Mouse (Mus musculus): ENCODE data around the gene Mogs.

Mogs gene

DNA sequence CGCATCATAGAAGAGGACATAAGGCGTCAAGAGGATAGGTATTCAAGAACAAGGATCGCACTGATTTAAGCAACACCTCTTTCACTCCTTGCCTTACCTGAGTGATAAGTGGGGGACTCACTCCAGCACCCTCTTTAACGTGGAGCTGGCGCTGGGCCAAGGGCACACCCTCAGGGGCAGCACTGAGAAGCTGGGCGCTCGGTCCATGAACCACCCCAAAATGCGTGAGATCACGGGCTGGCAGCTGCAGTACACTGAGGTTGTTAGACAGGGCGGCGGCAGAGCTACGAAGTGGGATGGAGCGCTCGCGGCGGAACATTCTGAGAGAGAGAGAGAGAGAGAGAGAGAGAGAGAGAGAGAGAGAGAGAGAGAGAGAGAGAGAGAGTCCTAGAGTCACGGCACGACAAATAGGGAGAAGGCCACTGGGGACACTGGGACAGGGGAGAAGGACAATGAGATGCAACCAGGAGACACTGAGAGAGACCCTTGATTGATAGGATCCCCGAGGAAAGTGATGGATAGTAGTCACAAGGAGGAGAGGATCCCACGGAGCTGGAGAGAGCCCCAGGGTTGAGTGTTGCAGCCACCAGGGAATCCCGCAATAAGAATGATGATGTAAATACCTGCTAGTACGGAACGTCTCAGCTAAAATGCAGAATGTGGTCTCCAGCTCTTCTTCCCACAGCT is 40.4 kb downstream of the Mogs start:
- no peak for DNase-seq

DNA sequence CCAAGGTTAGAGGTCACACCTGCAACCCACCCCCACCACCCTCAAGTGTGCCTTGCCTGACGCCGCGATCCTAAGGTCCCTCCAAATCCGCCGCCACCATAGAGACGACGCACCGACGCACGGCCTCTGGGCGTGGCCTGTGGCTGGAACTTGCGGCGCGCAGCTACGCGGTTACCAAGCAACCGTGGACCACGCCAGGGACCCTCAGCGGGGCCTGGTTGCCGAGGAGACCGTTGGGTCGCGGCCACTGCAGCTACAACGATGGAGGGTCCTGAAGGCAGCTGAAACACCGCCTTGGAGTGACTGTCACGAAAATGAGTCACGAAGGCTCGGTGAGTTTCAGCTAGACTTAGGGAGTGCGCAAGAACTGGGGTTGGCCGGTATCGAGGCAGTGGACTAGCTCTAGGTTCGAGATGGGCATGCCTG is 41.0 kb downstream of the Mogs start, which contains the start of the genes Wdr54 and 1700003E16Rik:
Gene Wdr54, minus strand, starts transcription at position 139 of the 426 bp plus-strand sequence.
Gene 1700003E16Rik, plus strand, starts transcription at position 146 of the 426 bp plus-strand sequence.
- peak; percentile 69 for DNase-seq

DNA sequence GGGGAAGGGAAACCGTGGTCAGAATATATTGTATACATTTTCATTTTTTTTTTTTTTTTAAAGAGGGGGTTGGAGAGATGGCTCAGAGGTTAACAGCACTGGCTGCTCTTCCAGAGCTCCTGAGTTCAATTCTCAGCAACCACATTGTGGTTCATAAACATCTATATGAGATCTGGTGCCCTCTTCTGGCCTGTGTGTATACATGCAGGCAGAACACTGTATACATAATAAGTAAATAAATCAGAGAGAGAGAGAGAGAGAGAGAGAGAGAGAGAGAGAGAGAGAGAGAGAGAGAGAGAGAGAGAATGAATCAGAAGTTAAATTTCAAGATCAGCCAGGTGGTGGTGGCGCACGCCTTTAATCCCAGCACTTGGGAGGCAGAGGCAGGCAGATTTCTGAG is 44.2 kb downstream of the Mogs start:
- peak; percentile 37 for DNase-seq

DNA sequence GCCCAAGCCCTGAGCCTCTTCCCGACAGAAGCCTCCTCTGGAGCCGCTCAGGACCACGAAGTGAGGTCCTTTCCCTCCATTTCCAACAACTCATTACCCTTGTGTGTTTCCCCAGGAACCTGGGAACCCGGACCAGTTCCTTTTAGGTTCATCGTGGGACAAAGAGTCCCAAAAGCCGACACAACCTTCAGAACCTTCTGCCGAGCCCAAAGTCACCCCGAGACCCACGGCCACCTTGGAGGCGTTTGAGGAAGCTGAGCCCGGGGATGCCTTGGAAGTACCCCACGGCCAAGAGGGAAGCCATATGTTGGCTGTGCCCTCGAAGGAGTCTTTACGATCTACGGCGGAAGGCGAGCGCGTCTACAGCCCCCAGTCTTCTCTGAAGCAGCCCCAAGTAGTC is 46.1 kb downstream of the Mogs start:
- no peak for DNase-seq

- peak; percentile 76 for DNase-seq
These were observed 46.8 kb downstream of the Mogs start for GRCm38 (mm10) chr6:83161921-83162641.

- DNase-seq, result peak; percentile 79
These were observed 47.4 kb downstream of the Mogs start for GRCm38 (mm10) chr6:83162701-83163100.

- DNase-seq, result no peak
These were observed 49.8 kb downstream of the Mogs start for GRCm38 (mm10) chr6:83165026-83165606.

- DNase-seq, result peak; percentile 96
These were observed 50.4 kb downstream of the Mogs start, which contains the start of gene Dctn1 for GRCm38 (mm10) chr6:83165607-83166242. TSS of gene Dctn1 (plus strand) at chr6:83165920.

DNA sequence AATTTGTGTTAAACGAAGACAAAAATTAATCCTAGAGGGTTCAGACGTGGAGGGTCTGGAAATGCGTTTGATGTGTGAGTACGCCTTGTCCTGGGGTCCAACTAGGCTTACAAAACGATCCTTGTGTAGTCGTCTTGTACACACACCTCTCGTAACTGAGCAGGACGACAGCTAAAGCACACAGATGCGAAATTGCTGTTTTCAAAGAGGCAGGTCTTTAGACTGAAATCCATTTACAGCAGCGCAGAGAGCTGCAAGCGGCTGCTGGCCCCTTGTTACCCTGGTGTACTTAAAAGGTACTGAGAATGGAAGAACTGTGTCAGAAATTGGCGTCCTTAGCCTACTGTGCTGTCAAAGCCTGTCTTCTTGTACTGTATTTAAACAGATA is 50.9 kb downstream of the Mogs start:
- peak; percentile 7 for DNase-seq
